Mouse (Mus musculus) kidney, adult 18-20 months (tissue): ENCODE measurements at regions not wholly inside any gene's neighbourhood (a gene's known extent, or its start where the extent isn't known, plus 50 kb on each side); places are given as distances from the start of the nearest gene placed in this dataset.
A peak's percentile ranks its signal among the peaks of the same experiment; 100 is the strongest.

Experiments
- DNase-seq: peaks from one replicate; pipeline ENCODE4 v3.0.0; 2021

- DNase-seq, result no peak
Measured at GRCm38 (mm10) chr15:102776218-102776850, 54.4 kb upstream of the Calcoco1 start.

- DNase-seq, result peak; percentile 73
Measured at GRCm38 (mm10) chr15:102780626-102781025, 58.6 kb upstream of the Calcoco1 start.

GRCm38 (mm10) chr15:102782988-102783799 is 61.2 kb upstream of the Calcoco1 start:
- DNase-seq, result peak; percentile 42

- peak; percentile 69 for DNase-seq
Measured at GRCm38 (mm10) chr15:102785055-102785820, 63.3 kb upstream of the Calcoco1 start.

DNA sequence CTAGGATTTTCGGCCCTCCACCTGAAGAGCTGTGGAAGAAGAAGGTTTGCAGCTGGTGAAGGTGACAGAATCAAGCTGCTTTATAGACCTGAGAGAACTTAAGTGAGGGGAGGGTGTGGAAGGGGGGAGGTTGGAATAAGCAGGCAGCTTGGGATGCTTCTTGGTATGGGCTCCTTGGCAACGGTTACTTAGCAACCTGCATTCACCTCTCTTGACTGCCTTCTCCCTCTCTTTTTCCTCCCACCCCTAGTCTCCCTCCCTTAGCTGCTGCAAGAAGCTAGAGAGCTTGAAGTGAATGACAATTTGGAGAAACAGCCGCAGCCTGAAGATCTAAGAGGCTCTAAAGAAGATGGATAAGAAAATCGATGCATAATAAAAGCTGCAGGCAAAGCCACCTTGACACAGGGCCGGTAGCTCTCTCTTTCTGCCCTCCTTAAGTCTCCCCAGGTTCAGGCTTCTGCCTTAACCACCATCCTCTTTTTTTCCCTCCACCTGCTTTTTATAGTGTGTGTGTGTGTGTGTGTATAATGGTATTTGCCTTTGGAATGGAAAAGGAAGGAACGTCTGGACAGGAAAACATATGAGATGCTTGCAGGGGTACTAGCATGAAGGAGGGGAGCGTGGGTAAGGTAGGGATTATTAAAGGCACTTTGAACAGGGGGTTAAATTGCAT is 67.0 kb upstream of the Calcoco1 start:
- DNase-seq, result no peak

DNA sequence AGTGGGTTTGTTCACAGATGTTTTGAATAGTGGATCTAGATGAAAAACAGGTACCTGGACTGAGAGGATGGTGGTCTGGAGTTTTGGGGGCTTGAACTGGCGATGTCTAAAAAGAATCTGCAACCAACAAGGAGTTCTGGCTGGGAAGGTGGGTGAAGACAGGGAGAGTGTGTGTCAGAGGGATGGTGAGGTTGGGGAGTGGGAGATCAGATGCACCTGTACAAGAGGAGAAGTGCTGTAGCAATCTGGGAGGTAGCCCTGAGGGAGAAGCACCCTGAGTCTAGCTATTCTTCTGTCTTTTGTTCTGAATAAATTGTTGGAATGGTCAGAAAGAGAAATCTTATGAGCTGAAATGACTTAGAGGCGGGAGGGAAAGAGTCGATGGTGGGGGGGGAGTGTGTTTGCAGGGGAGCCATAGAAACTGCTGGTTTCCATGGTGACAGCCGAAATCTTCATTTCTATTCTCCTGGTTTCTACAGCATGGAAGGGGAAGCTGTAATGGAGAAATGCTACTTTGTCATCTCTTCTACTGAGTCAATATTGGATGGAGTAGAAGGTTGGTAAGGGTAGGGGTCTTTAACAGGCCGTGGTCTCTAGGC is 75.1 kb upstream of the Calcoco1 start:
- no peak for DNase-seq

GRCm38 (mm10) chr15:102800049-102800448 is 78.1 kb upstream of the Calcoco1 start:
- DNase-seq, result no peak

DNA sequence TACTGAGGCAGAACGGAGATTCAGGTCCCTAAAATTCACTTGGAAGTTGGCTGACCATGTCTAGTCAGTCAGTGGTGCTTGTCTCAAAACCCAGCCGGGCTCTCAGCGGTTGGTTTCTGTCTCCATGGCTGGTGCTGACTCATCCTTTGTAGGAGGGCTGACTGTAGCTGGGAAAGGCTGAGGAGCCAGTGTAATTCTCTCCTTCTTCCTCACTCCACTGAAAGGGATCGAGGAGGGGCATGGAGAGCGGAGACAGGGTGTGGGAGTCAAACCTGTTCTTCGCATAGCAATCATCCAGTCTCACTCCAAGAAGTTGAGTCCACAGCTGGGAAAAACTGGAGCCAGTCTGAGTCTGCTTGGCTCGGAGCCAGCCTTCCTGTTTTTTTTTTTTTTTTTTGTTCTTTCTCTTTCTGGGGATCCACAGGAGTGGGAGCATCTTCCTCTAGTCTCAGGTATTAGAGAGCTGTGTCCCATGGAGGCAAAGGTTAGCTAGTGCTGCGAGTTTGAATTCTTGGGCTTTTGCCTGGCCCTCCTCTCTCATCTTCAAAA is 80.4 kb upstream of the Calcoco1 start:
- no peak for DNase-seq

GRCm38 (mm10) chr15:102807353-102807752 is 85.4 kb upstream of the Calcoco1 start:
- DNase-seq, result peak; percentile 17

DNA sequence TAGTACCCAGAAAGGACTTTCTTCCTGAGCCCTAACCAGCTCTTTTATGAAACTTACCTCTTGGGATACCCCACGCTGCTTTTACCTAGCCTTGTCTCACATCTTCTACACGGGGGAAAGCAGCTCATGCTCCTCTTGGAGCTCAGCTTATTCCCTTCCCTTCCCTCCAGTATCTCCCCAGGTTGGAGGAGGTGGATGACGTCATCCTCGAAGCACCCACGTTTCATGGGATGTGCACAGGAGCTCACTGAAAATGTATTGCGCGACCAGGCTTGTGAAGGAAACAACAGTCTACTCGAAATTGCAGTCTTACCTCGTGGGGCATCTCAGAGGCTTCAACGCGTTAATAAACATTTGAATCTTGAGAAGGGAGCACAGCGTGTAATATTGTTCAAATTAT is 97.2 kb upstream of the Calcoco1 start:
- DNase-seq, result no peak

GRCm38 (mm10) chr15:102839688-102840087 is 81.2 kb upstream of the Hoxc13 start:
- DNase-seq, result no peak

DNA sequence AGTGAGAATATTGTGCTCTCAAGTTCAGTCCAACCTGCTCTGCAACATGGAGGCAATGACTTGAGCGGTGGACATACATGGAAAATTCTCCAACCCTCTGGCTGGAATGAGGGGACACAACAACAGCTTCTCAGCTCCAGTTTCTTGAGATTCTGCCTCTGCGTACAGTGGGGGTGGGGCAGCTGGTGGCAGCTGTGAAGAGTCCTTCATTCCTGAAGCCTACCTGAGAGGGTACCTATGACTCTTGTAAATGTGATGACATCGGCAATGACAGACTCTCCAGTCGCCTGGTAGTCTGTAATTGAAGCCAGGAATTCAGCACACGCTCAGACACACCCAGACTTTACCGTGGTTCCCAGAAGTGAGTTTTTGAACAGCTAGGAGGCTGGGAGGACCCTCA is 58.5 kb upstream of the Hoxc13 start:
- no peak for DNase-seq

DNA sequence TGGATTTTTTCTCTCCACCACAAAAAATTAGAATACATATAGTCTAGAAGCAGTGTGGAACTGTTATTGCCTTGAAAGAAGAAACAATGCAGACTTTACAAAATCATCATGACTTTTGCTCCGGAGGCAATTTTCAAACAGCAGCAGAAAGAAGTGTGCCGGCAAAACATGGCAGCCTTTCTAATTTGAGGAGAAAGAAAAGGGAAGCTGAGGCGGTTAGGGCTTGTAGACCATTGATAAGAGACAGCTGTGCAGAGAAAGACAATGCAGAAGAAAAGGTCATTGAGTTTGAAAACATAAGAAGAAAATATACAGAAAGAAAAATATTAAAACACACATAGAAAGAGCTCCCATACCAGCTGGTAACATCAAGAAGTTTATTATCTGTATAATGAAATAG is 54.1 kb upstream of the Hoxc13 start:
- DNase-seq, result no peak
